Mouse (Mus musculus) liver, adult 2 months (tissue): ENCODE results near the gene Itgb5. TPM values are rescaled to one million over a fixed set of nuclear protein-coding genes. Genes with fewer than 3 reads are reported as not detected.

ENCODE experiments used
- DNase-seq: peaks from one replicate; pipeline ENCODE4 v3.0.0-alpha.2; 2011; ENCODE audit warnings: low read depth, low spot score; ENCODE audit errors: extremely low read depth
- H3K27ac ChIP-seq: fragments of 200-500 bp; replicated peaks from 2 replicates; pipeline ENCODE4 v1.5.1; 2012; ENCODE audit warnings: low read depth, mild to moderate bottlenecking, control low read depth, inconsistent platforms, low read length; ENCODE audit not compliant: insufficient read depth
- H3K27me3 ChIP-seq: fragments of 200-500 bp; 2 replicates; pipeline ENCODE4 v1.6.1; 2012; ENCODE audit warnings: mild to moderate bottlenecking, moderate library complexity, low read length, inconsistent platforms; ENCODE audit not compliant: control insufficient read depth, insufficient read depth
- H3K36me3 ChIP-seq: fragments of 200-500 bp; 2 replicates; pipeline ENCODE4 v1.6.1; 2012; ENCODE audit warnings: low read length, inconsistent platforms; ENCODE audit not compliant: control insufficient read depth, insufficient read depth
- H3K4me1 ChIP-seq: fragments of 200-500 bp; 2 replicates; pipeline ENCODE4 v1.6.1; 2011; ENCODE audit warnings: low read length; ENCODE audit not compliant: control insufficient read depth, insufficient read depth
- H3K4me3 ChIP-seq: fragments of 200-500 bp; 2 replicates; pipeline ENCODE4 v1.5.1; 2011; ENCODE audit warnings: low read depth, mild to moderate bottlenecking, control low read depth, low read length, moderate library complexity; ENCODE audit not compliant: insufficient read depth
- H3K79me2 ChIP-seq: fragments of 200-500 bp; 2 replicates; pipeline ENCODE4 v1.6.1; 2012; ENCODE audit warnings: inconsistent platforms, mild to moderate bottlenecking, low read length, moderate library complexity; ENCODE audit not compliant: control insufficient read depth, insufficient read depth
- H3K9ac ChIP-seq: fragments of 200-500 bp; 2 replicates; pipeline ENCODE4 v1.6.1; 2012; ENCODE audit warnings: low read depth, mild to moderate bottlenecking, control low read depth, inconsistent platforms, low read length
- CTCF ChIP-seq: fragments of 200-500 bp; IDR thresholded peaks from 2 replicates; pipeline ENCODE4 v1.5.1; 2011; ENCODE audit warnings: low read depth, low read length, control low read depth
- POLR2A ChIP-seq: fragments of 200-500 bp; IDR thresholded peaks from 2 replicates; pipeline ENCODE4 v1.6.1; 2011; ENCODE audit warnings: low read length, control low read depth; ENCODE audit not compliant: insufficient read depth; ENCODE audit errors: extremely low read depth
- WGBS: fragments of 180-500 bp; shearing (Covaris S2); methylation state at CpG from one replicate; pipeline ENCODE4 v1.1.7; 2018; 5-methylcytosine and 5-hydroxymethylcytosine counted together
- polyA plus RNA-seq: library from polyadenylated mRNA; depleted of rRNA; stranded (reverse); fragments of >200 nt; gene quantifications from 2 replicates; pipeline ENCODE4 v1.2.3, GENCODE M21; 2012
- total RNA-seq: library from RNA; depleted of rRNA; stranded (reverse); fragments of >200 nt; gene quantifications from 2 replicates; pipeline ENCODE4 v1.2.3, GENCODE M21; 2014

The Itgb5 gene
- total and polyA plus RNA-seq, 2 experiments, result 36.1 to 54.6 TPM

- Histone ChIP-seq H3K36me3 (no peaks in the 10 kb centered on the region), H3K79me2 (no peaks in the 10 kb centered on the region), H3K4me3 (no peak overlapping the region), H3K9ac (peak overlapping the region; percentile 29), H3K4me1 (peaks cover 41% of the 10 kb centered on the region), H3K27ac (peak overlapping the region; percentile 90), H3K27me3 (no peaks in the 10 kb centered on the region)
- no peak for TF ChIP-seq CTCF
- no peak for TF ChIP-seq POLR2A
- peak; percentile 99 for DNase-seq
- WGBS, result 31% methylated on average over 17 of the region's 17 CpGs
Measured at GRCm38 (mm10) chr16:33947664-33948571, 118.5 kb downstream of the Itgb5 start.

GRCm38 (mm10) chr16:33950386-33950785 is 120.9 kb downstream of the Itgb5 start:
- no peak overlapping the region for H3K9ac ChIP-seq
- H3K27ac ChIP-seq, result no peak overlapping the region
- no peak overlapping the region for H3K4me3 ChIP-seq
- H3K36me3 ChIP-seq, result peaks cover 8% of the 10 kb centered on the region
- WGBS, result 69% methylated on average over 6 of the region's 6 CpGs
- peaks cover 41% of the 10 kb centered on the region for H3K4me1 ChIP-seq
- no peak for TF ChIP-seq CTCF
- TF ChIP-seq POLR2A, result no peak
- no peaks in the 10 kb centered on the region for H3K27me3 ChIP-seq
- H3K79me2 ChIP-seq, result no peaks in the 10 kb centered on the region
- no peak for DNase-seq

DNA sequence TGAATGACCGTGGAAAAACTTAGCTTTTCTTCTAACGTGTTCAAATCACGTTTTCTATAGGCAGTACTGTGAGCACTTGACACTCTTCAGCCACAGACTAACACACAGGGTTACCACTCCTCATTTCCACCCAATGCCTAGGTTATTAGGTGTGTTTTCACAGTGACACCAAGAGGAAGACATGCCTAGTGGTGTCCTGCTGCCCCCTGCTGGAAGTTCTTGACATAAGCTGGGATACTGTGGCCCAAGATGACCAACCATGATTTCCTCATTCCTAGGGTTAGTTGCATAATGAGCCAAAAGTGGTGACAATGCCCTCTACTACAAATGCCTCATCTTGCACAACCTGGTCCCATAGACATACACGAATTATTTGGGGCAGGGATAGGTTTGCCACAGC is 121.4 kb downstream of the Itgb5 start:
- no peaks in the 10 kb centered on the region for H3K79me2 ChIP-seq
- TF ChIP-seq POLR2A, result no peak
- peak; percentile 71 for TF ChIP-seq CTCF
- DNase-seq, result peak; percentile 96
- WGBS, result 22% methylated on average over 4 of the region's 4 CpGs
- peak overlapping the region; percentile 82 for H3K27ac ChIP-seq
- no peak overlapping the region for H3K4me3 ChIP-seq
- no peak overlapping the region for H3K9ac ChIP-seq
- no peaks in the 10 kb centered on the region for H3K27me3 ChIP-seq
- H3K36me3 ChIP-seq, result peaks cover 12% of the 10 kb centered on the region
- H3K4me1 ChIP-seq, result peaks cover 38% of the 10 kb centered on the region

GRCm38 (mm10) chr16:33953008-33953407 is 123.5 kb downstream of the Itgb5 start:
- Histone ChIP-seq H3K27ac (no peak overlapping the region), H3K36me3 (peaks cover 31% of the 10 kb centered on the region), H3K4me3 (no peak overlapping the region), H3K9ac (no peak overlapping the region), H3K27me3 (no peaks in the 10 kb centered on the region), H3K79me2 (no peaks in the 10 kb centered on the region), H3K4me1 (peaks cover 23% of the 10 kb centered on the region)
- DNase-seq, result no peak
- WGBS, result 74% methylated on average over 4 of the region's 4 CpGs
- TF ChIP-seq CTCF, result no peak
- no peak for TF ChIP-seq POLR2A

- H3K27me3 ChIP-seq, result no peaks in the 10 kb centered on the region
- 88% methylated on average over 1 of the region's 1 CpGs for WGBS
- H3K4me3 ChIP-seq, result no peak overlapping the region
- H3K36me3 ChIP-seq, result peaks cover 42% of the 10 kb centered on the region
- TF ChIP-seq CTCF (no peak), POLR2A (no peak)
- no peaks in the 10 kb centered on the region for H3K79me2 ChIP-seq
- H3K9ac ChIP-seq, result no peak overlapping the region
- DNase-seq, result no peak
- H3K4me1 ChIP-seq, result peaks cover 7% of the 10 kb centered on the region
- H3K27ac ChIP-seq, result no peak overlapping the region
Measured at GRCm38 (mm10) chr16:33954793-33955192, 125.3 kb downstream of the Itgb5 start.

DNA sequence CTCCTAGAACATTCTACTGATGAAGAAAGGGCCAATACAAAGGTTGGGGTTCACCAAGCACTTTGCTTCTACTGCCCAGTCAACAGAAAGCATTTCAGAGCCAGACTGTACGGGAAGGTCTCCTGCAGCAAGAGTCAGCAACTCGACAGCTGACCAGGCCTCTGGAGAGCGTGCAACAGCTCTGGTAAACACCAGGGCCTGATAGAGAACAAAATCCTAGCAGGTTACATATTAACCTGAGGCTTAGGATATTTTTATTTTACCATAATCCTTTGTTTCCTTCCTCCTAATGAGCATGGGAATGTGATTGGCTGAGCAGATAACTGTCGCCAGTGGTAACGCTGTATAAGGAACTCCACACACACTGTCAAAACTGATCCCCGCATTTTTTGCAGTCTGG is 134.0 kb downstream of the Itgb5 start:
- no peak for TF ChIP-seq CTCF
- no peak for TF ChIP-seq POLR2A
- WGBS, result 36% methylated on average over 6 of the region's 6 CpGs
- peaks cover 15% of the 10 kb centered on the region for H3K4me1 ChIP-seq
- peak; percentile 98 for DNase-seq
- peaks cover 28% of the 10 kb centered on the region for H3K36me3 ChIP-seq
- no peaks in the 10 kb centered on the region for H3K27me3 ChIP-seq
- H3K27ac ChIP-seq, result peak overlapping the region; percentile 41
- no peak overlapping the region for H3K9ac ChIP-seq
- H3K4me3 ChIP-seq, result no peak overlapping the region
- H3K79me2 ChIP-seq, result peaks cover 9% of the 10 kb centered on the region; the same call in 1 of the 2 replicates
